Mouse (Mus musculus) ES-E14 (cell line): ENCODE measurements at regions not wholly inside any gene's neighbourhood (a gene's known extent, or its start where the extent isn't known, plus 50 kb on each side); places are given as distances from the start of the nearest gene placed in this dataset.

ENCODE experiments used
- CHD2 ChIP-seq: IDR thresholded peaks from 2 replicates; pipeline ENCODE4 v1.6.1; 2014; ENCODE audit warnings: mild to moderate bottlenecking, low read depth, low read length, inconsistent platforms
- HCFC1 ChIP-seq: IDR thresholded peaks from 2 replicates; pipeline ENCODE4 v1.6.1; 2012; ENCODE audit warnings: low read length, inconsistent platforms, borderline replicate concordance; ENCODE audit not compliant: insufficient read depth
- MAFK ChIP-seq: IDR thresholded peaks from 2 replicates; pipeline ENCODE4 v1.6.1; 2014; ENCODE audit warnings: mild to moderate bottlenecking, low read depth, low read length, inconsistent platforms; ENCODE audit not compliant: insufficient read depth
- ZC3H11A ChIP-seq: IDR thresholded peaks from 2 replicates; pipeline ENCODE4 v1.6.1; 2012; ENCODE audit warnings: low read depth, mild to moderate bottlenecking, inconsistent platforms, low read length, borderline replicate concordance
- ZNF384 ChIP-seq: IDR thresholded peaks from 2 replicates; pipeline ENCODE4 v1.6.1; 2012; ENCODE audit warnings: low read depth, low read length, inconsistent platforms

DNA sequence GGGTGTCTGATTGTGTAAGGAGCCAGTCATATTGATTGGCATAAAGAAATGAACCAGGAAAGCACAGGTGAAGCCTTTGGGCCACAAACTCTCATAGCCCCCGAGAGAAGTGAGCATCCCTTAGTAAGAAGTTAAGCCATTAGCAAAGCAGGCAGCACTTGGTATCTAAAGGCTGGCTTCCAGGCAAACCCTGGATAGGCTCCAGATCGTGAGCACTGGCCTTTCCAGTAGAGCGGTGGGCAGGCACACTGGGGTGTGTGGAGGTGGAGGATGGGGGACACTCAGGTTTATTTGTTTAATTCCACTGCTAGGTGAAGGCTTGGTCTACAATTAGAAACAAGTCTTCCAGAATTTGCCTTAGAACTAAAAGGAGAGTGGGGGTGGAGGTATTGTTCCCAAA is 371.9 kb downstream of the Matn1 start:
- TF ChIP-seq MAFK: no peak
- TF ChIP-seq ZC3H11A: no peak
- TF ChIP-seq CHD2: no peak
- TF ChIP-seq HCFC1: no peak
- no peak for TF ChIP-seq ZNF384
